Mouse (Mus musculus): ENCODE results near the gene Meis2. TPM values are rescaled to one million over a fixed set of nuclear protein-coding genes. Genes with fewer than 3 reads are reported as not detected.

Meis2 gene
- polyA plus RNA-seq, 1 experiment: 1.4 TPM

- H3K27me3 ChIP-seq (ENCODE audit: control insufficient read depth, insufficient read depth, low read length): 0 out of 2 replicates have a peak, but pooled peaks cover 2% of the 10 kb centered on the region
These were observed 7.8 kb upstream of the Meis2 start for GRCm38 (mm10) chr2:116073311-116073904.

GRCm38 (mm10) chr2:116072706-116073105, 7.1 kb upstream of the Meis2 start:
- 0 out of 2 replicates have a peak, but pooled peaks cover 2% of the 10 kb centered on the region for H3K27me3 ChIP-seq (ENCODE audit: control insufficient read depth, insufficient read depth, low read length)

More at GRCm38 (mm10) chr2:116073311-116073904, 7.8 kb upstream of the Meis2 start:
- H3K4me3 ChIP-seq (ENCODE audit: control insufficient read depth, low read depth, low read length): no peak overlapping the region
- no peak overlapping the region for H3K27ac ChIP-seq (ENCODE audit: control insufficient read depth, insufficient read depth, low read depth, low read length)
- H3K36me3 ChIP-seq (ENCODE audit: control insufficient read depth, insufficient read depth, low read length): no peaks in the 10 kb centered on the region
- TF ChIP-seq CTCF (IDR thresholded peaks at IDR 0.05; ENCODE audit: control insufficient read depth, insufficient read depth, insufficient replicate concordance, low read depth, low read length): no peak
- TF ChIP-seq POLR2A (IDR thresholded peaks at IDR 0.05; ENCODE audit: control insufficient read depth, low read depth, low read length): no peak
- H3K4me1 ChIP-seq (ENCODE audit: control insufficient read depth, insufficient read depth, low read length): peaks cover 7% of the 10 kb centered on the region; the same call in 1 of the 2 replicates

GRCm38 (mm10) chr2:116072321-116072640, 6.6 kb upstream of the Meis2 start:
- no peak for TF ChIP-seq POLR2A (IDR thresholded peaks at IDR 0.05; ENCODE audit: control insufficient read depth, low read depth, low read length)
- TF ChIP-seq CTCF (IDR thresholded peaks at IDR 0.05; ENCODE audit: control insufficient read depth, insufficient read depth, insufficient replicate concordance, low read depth, low read length): no peak
- Histone ChIP-seq H3K4me1 (ENCODE audit: control insufficient read depth, insufficient read depth, low read length) (peaks cover 7% of the 10 kb centered on the region; the same call in 1 of the 2 replicates), H3K27me3 (ENCODE audit: control insufficient read depth, insufficient read depth, low read length) (0 out of 2 replicates have a peak, but pooled peaks cover 2% of the 10 kb centered on the region), H3K36me3 (ENCODE audit: control insufficient read depth, insufficient read depth, low read length) (no peaks in the 10 kb centered on the region), H3K4me3 (ENCODE audit: control insufficient read depth, low read depth, low read length) (no peak overlapping the region), H3K27ac (ENCODE audit: control insufficient read depth, insufficient read depth, low read depth, low read length) (no peak overlapping the region)

More at GRCm38 (mm10) chr2:116072706-116073105, 7.1 kb upstream of the Meis2 start:
- no peaks in the 10 kb centered on the region for H3K36me3 ChIP-seq (ENCODE audit: control insufficient read depth, insufficient read depth, low read length)
- H3K4me3 ChIP-seq (ENCODE audit: control insufficient read depth, low read depth, low read length): no peak overlapping the region
- TF ChIP-seq POLR2A (IDR thresholded peaks at IDR 0.05; ENCODE audit: control insufficient read depth, low read depth, low read length): no peak
- no peak for TF ChIP-seq CTCF (IDR thresholded peaks at IDR 0.05; ENCODE audit: control insufficient read depth, insufficient read depth, insufficient replicate concordance, low read depth, low read length)
- no peak overlapping the region for H3K27ac ChIP-seq (ENCODE audit: control insufficient read depth, insufficient read depth, low read depth, low read length)
- peaks cover 7% of the 10 kb centered on the region; the same call in 1 of the 2 replicates for H3K4me1 ChIP-seq (ENCODE audit: control insufficient read depth, insufficient read depth, low read length)

GRCm38 (mm10) chr2:116071571-116072320, 6.1 kb upstream of the Meis2 start:
- Histone ChIP-seq H3K4me3 (ENCODE audit: control insufficient read depth, low read depth, low read length) (no peak overlapping the region), H3K27me3 (ENCODE audit: control insufficient read depth, insufficient read depth, low read length) (peaks cover 2% of the 10 kb centered on the region; the same call in 1 of the 2 replicates), H3K36me3 (ENCODE audit: control insufficient read depth, insufficient read depth, low read length) (no peaks in the 10 kb centered on the region), H3K27ac (ENCODE audit: control insufficient read depth, insufficient read depth, low read depth, low read length) (no peak overlapping the region), H3K4me1 (ENCODE audit: control insufficient read depth, insufficient read depth, low read length) (peaks cover 12% of the 10 kb centered on the region)
- peak; percentile 28; the same call in 1 of the 2 replicates for TF ChIP-seq CTCF (IDR thresholded peaks at IDR 0.05; ENCODE audit: control insufficient read depth, insufficient read depth, insufficient replicate concordance, low read depth, low read length)
- TF ChIP-seq POLR2A (IDR thresholded peaks at IDR 0.05; ENCODE audit: control insufficient read depth, low read depth, low read length): no peak

- Histone ChIP-seq H3K27ac (ENCODE audit: control insufficient read depth, insufficient read depth, low read depth, low read length) (no peak overlapping the region), H3K36me3 (ENCODE audit: control insufficient read depth, insufficient read depth, low read length) (no peaks in the 10 kb centered on the region), H3K27me3 (ENCODE audit: control insufficient read depth, insufficient read depth, low read length) (peaks cover 2% of the 10 kb centered on the region; the same call in 1 of the 2 replicates), H3K4me1 (ENCODE audit: control insufficient read depth, insufficient read depth, low read length) (peaks cover 15% of the 10 kb centered on the region), H3K4me3 (ENCODE audit: control insufficient read depth, low read depth, low read length) (no peak overlapping the region)
- TF ChIP-seq CTCF (IDR thresholded peaks at IDR 0.05; ENCODE audit: control insufficient read depth, insufficient read depth, insufficient replicate concordance, low read depth, low read length): no peak
- TF ChIP-seq POLR2A (IDR thresholded peaks at IDR 0.05; ENCODE audit: control insufficient read depth, low read depth, low read length): no peak
These were observed 5.2 kb upstream of the Meis2 start for GRCm38 (mm10) chr2:116070614-116071425.

- Histone ChIP-seq H3K27me3 (ENCODE audit: control insufficient read depth, insufficient read depth, low read length) (peaks cover 2% of the 10 kb centered on the region; the same call in 1 of the 2 replicates), H3K36me3 (ENCODE audit: control insufficient read depth, insufficient read depth, low read length) (no peaks in the 10 kb centered on the region), H3K27ac (ENCODE audit: control insufficient read depth, insufficient read depth, low read depth, low read length) (no peak overlapping the region), H3K4me1 (ENCODE audit: control insufficient read depth, insufficient read depth, low read length) (peaks cover 14% of the 10 kb centered on the region), H3K4me3 (ENCODE audit: control insufficient read depth, low read depth, low read length) (no peak overlapping the region)
- no peak for TF ChIP-seq POLR2A (IDR thresholded peaks at IDR 0.05; ENCODE audit: control insufficient read depth, low read depth, low read length)
- TF ChIP-seq CTCF (IDR thresholded peaks at IDR 0.05; ENCODE audit: control insufficient read depth, insufficient read depth, insufficient replicate concordance, low read depth, low read length): no peak
These were observed 4.0 kb upstream of the Meis2 start for GRCm38 (mm10) chr2:116069451-116070225.
